Mouse (Mus musculus): ENCODE data around the gene Fam219b. TPM values are rescaled to one million over a fixed set of nuclear protein-coding genes. Genes with fewer than 3 reads are reported as not detected.

Fam219b gene
- total RNA-seq, 4 experiments from 2014 or later, result 18.0 to 21.8 (median 20.4) TPM

DNA sequence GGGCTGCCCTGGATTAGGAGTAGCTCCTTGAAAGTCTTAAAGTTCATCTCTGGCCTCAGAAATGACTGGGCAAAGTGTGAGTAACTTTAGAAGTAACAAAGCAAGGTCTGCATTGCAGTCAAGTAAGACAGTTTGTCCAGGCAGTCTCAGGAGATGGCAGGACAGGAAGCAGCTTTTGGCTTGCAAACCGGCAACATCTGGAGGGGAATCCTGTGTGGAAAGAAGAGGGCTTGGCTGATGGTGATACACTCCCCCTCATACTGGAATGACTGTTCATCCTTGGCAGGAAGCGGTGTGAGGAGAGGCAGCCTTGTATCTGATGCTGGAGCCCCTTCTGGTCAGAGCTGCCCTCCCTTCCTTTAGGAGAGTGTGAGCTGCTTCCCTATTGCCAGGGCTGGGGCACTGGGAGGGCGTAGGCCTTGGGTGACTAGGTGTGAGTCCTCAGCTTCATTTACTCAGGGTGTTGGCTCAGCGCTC is 25.6 kb downstream of the Fam219b start:
- DNase-seq (ENCODE audit: low spot score in 2 of 2), result no peak

DNA sequence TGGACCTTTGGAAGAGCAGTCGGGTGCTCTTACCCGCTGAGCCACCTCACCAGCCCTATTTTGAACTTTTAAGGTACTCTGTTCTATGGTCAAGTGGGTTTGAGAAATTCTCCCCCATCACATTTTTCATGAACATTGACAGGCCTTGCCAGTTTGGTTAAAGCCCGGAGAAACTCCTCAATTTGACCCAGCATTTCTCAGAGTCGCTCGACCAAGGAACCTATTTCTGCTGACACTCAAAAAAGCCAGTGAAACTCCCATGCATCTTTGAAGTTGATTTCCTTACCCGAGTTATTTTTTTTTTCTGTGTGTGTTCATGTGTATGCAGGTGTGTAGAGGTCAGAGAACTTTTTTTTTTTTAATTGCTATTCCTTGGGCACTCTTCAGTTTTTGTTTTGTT is 27.3 kb downstream of the Fam219b start:
- DNase-seq (ENCODE audit: low spot score in 2 of 2), result no peak

DNA sequence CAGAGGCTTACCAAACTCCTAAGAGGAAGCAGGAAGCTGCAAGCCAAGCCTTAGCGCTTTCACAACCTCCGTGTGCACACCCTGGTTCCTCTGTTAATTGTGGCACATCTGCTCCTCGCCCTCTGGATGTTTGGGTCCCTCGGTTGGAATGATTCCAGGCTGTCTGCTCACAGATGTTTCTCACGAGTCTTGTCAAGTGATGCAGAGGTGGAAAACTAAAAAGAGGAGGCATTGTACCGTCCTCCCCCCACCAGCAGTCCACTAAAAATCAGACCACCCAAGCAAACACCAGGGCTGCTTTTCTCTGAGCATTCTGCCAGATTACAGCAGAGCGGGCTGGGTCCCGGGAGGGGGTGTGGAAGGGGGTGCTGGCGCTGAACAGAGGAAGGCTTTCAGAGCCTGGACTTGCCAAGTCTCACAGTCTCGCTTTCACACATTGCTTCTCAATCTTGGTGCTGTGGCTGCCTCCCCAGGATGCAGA is 28.5 kb downstream of the Fam219b start:
- peak in 1 of 2 experiments; percentile 70 for DNase-seq (ENCODE audit: low spot score in 2 of 2)

- no peak for DNase-seq (ENCODE audit: low spot score in 2 of 2)
Observed at GRCm38 (mm10) chr9:57566846-57567245, 29.5 kb downstream of the Fam219b start.

GRCm38 (mm10) chr9:57568500-57568899 is 31.2 kb downstream of the Fam219b start:
- DNase-seq (ENCODE audit: low spot score in 2 of 2), result no peak

- no peak for DNase-seq (ENCODE audit: low spot score in 2 of 2)
Observed at GRCm38 (mm10) chr9:57574397-57574796, 37.1 kb downstream of the Fam219b start.

DNA sequence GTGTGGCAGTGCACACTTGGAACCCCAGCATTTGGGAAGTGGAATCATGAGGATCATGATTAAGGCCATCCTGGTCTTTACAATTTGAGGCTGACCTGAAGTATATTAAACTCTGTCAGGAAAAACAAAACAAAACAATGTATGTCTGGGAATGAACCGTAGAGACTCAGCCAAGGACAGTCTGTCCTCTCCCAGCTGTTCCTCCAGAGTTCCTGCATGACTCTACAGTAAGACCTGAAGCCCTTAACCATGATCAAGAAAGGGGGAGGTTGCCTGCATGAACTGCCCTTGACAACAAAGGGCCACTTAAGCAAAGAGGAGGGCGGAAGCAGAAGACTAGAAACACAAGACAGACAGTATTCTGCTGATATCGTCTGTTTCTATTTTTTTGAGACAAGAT is 38.2 kb downstream of the Fam219b start:
- no peak for DNase-seq (ENCODE audit: low spot score in 2 of 2)

- DNase-seq (ENCODE audit: low spot score in 2 of 2), result no peak
Observed at GRCm38 (mm10) chr9:57577144-57577849, 40.0 kb downstream of the Fam219b start.

DNA sequence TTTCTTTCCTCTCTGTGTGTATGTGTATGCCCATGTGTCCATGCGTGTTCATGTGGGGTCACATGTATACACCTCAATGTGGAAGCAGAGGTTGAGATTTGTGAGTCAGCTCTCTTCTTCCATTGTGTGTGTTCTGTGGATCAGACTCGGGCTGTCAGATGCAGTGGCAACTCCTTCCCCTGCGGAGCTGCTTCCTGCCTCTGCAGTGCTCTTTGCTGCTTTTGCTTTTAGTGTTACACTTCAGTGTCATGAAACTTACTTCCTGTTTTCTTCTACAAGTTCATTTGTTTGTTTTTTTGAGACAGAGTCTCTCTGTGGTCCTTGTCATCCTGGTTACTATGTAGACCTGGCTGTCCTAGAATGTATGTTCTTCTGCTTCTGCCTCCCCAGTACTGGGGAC is 47.7 kb downstream of the Fam219b start:
- DNase-seq (ENCODE audit: low spot score in 2 of 2), result no peak

GRCm38 (mm10) chr9:57589224-57590126 is 52.1 kb downstream of the Fam219b start, which contains the start of gene Ulk3:
Gene Ulk3, plus strand, starts transcription at chr9:57589452.
- peak; percentile 63 to 73 for DNase-seq (ENCODE audit: low spot score in 2 of 2)

DNA sequence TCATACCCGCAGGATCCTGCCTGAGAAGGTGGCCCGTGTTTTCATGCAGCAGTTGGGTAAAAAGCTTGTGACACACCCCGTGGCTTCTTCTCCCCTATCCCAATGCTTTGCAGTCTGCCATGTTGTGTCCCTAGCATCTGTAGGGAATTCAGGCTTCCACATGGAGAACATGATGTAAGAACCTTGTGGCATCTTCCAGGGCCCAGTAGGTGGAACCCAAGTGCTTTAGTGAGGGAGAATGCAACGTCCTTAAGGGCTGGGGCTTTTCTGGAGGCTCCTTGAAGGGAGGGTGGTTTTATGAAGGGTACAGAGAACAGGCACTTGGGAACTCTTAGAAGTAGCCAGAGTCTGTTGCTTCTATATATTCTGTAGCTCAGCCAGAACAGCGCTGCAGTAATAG is 53.4 kb downstream of the Fam219b start:
- DNase-seq (ENCODE audit: low spot score in 2 of 2), result no peak

Other genes with a start within 250 kb of the Fam219b start
- 10 to 100 TPM; 17.4 to 20.5 (median 17.9) TPM for gene Ppcdc, start 97.4 kb upstream of the Fam219b start, total RNA-seq (2022)
- 100 to 1,000 TPM; 371 to 387 (median 384) TPM for gene Scamp5, start 69.5 kb upstream of the Fam219b start, total RNA-seq (2022)
- 10 to 100 TPM; 16.0 to 19.5 (median 17.7) TPM for gene Rpp25, start 33.5 kb upstream of the Fam219b start, total RNA-seq (2022)
- gene Cox5a, start 16.3 kb upstream of the Fam219b start, total RNA-seq (2022), result 100 to 1,000 TPM; 378 to 411 (median 394) TPM
- gene Mpi, start 15.2 kb downstream of the Fam219b start, total RNA-seq (2022), result 10 to 100 TPM; 64.0 to 74.0 (median 66.0) TPM
- 10 to 100 TPM; 22.7 to 29.9 (median 27.9) TPM for gene Scamp2, start 23.4 kb downstream of the Fam219b start, total RNA-seq (2022)
- 10 to 100 TPM; 31.8 to 38.2 (median 34.4) TPM for gene Ulk3, start 51.9 kb downstream of the Fam219b start, total RNA-seq (2022)
- gene Cplx3, start 68.8 kb downstream of the Fam219b start, total RNA-seq (2022), result 10 to 100 TPM; 15.3 to 21.3 (median 19.1) TPM
- gene Lman1l, start 83.2 kb downstream of the Fam219b start, total RNA-seq (2022), result not detected
- 10 to 100 TPM; 36.0 to 44.4 (median 41.6) TPM for gene Csk, start 116.1 kb downstream of the Fam219b start, total RNA-seq (2022)
- gene Cyp1a2, start 146.2 kb downstream of the Fam219b start, total RNA-seq (2022), result not detected
- gene Cyp1a1, start 150.4 kb downstream of the Fam219b start, total RNA-seq (2022), result under 1 TPM; 0.14 to 0.25 (median 0.19) TPM
- gene Edc3, start 171.0 kb downstream of the Fam219b start, total RNA-seq (2022), result 10 to 100 TPM; 13.4 to 16.5 (median 14.6) TPM
- gene Clk3, start 228.3 kb downstream of the Fam219b start, total RNA-seq (2022), result 10 to 100 TPM; 75.6 to 87.1 (median 78.7) TPM

Measured in left cerebral cortex, adult 8-10 months (tissue).